Mouse (Mus musculus) bone marrow, adult 2 months (tissue): ENCODE measurements at regions not wholly inside any gene's neighbourhood (a gene's known extent, or its start where the extent isn't known, plus 50 kb on each side); places are given as distances from the start of the nearest gene placed in this dataset.

Experiments used
- H3K27ac ChIP-seq: fragments of 200-500 bp; 2 replicates; pipeline ENCODE4 v1.5.1; 2012; ENCODE audit warnings: low read depth, mild to moderate bottlenecking, control low read depth, inconsistent platforms, low read length; ENCODE audit not compliant: control insufficient read depth, poor library complexity, insufficient read depth
- H3K4me1 ChIP-seq: fragments of 200-500 bp; 2 replicates; pipeline ENCODE4 v1.6.1; 2011; ENCODE audit warnings: low read length; ENCODE audit not compliant: control insufficient read depth, insufficient read depth
- H3K4me3 ChIP-seq: fragments of 200-500 bp; replicated peaks from 2 replicates; pipeline ENCODE3; 2011; ENCODE audit warnings: mild to moderate bottlenecking, low read depth, low read length, control low read depth; ENCODE audit not compliant: control insufficient read depth
- CTCF ChIP-seq: fragments of 200-500 bp; IDR thresholded peaks from 2 replicates; pipeline ENCODE4 v1.5.1; 2011; ENCODE audit warnings: low read length, control low read depth; ENCODE audit not compliant: control insufficient read depth, insufficient read depth
- POLR2A ChIP-seq: fragments of 200-500 bp; IDR thresholded peaks from 2 replicates; pipeline ENCODE4 v1.6.1; 2011; ENCODE audit warnings: low read depth, mild to moderate bottlenecking, control low read depth, low read length, borderline replicate concordance; ENCODE audit not compliant: control insufficient read depth
- WGBS: fragments of 180-500 bp; shearing (Covaris S2); methylation state at CpG from one replicate; pipeline ENCODE4 v1.1.7; 2018; 5-methylcytosine and 5-hydroxymethylcytosine counted together

GRCm38 (mm10) chr6:81768669-81769537 lies 154.6 kb upstream of the Gcfc2 start:
- 60% methylated on average over 5 of the region's 5 CpGs for WGBS
- no peak overlapping the region for H3K4me3 ChIP-seq
- H3K27ac ChIP-seq: no peak overlapping the region
- no peaks in the 10 kb centered on the region for H3K4me1 ChIP-seq
- TF ChIP-seq CTCF (no peak), POLR2A (no peak)

DNA sequence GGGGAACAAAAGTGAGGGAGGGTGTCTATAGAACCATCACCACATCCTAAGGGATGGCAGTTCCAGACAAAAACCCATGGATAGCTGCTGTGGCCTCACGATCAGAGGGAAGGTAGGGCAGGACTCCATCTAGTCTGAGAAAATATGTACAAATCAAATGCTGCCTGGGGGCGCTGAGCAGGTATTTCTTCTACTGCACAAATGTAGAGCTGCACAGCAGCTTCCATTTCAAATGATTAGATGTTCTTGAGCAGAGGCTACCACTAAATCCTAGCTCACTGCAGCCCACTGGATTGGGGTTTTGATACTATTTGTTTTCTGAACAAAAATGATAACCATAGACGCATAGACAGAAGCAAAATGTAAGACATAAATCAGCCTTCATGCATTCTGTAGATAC lies 153.2 kb upstream of the Gcfc2 start:
- 84% methylated on average over 3 of the region's 3 CpGs for WGBS

DNA sequence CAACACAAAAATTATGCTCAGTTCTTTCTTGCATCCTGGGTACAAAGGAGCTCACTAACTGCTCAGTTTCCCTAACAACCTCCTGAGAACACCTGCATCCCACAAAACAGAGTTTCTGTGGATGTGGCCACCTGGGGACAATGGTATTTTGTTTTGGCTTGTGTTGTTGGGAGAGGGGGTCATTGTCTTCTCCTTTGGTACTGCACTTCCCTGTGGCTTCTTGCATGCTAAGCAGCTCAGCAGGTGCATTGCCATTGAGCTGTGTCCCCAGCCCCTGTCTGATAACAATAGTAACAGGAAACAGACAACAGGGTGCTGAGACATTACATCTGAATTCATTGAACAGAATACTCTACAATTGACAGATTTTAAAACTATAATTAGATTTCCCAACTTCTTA lies 151.6 kb upstream of the Gcfc2 start:
- Histone ChIP-seq H3K4me3 (no peak overlapping the region), H3K4me1 (no peaks in the 10 kb centered on the region), H3K27ac (no peak overlapping the region)
- TF ChIP-seq POLR2A: no peak
- TF ChIP-seq CTCF: no peak

More for the DNA sequence above, 153.2 kb upstream of the Gcfc2 start:
- no peak for TF ChIP-seq POLR2A
- TF ChIP-seq CTCF: no peak
- Histone ChIP-seq H3K27ac (no peak overlapping the region), H3K4me3 (no peak overlapping the region), H3K4me1 (no peaks in the 10 kb centered on the region)

DNA sequence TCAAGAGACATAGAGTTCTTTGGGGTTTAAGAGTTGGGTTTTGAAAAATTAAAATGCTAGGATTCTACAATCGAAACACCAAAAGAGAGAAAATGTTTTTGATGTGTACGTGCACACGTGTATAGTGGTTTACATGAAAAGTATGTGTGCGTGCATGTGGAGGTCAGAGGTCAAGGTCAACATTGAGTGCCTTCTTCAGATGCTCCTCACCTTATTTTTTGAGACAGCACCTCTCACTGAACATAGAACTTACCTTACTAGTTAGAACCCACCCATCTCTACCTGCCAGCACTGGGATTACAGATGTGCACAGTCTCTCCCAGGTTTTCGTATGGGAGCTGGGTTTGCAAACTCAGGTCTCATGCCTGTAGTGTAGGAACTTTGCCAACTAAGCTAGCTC lies 141.3 kb upstream of the Gcfc2 start:
- no peak for TF ChIP-seq CTCF
- TF ChIP-seq POLR2A: no peak
- Histone ChIP-seq H3K4me1 (no peaks in the 10 kb centered on the region), H3K4me3 (no peak overlapping the region), H3K27ac (no peak overlapping the region)
- 83% methylated on average over 5 of the region's 5 CpGs for WGBS

DNA sequence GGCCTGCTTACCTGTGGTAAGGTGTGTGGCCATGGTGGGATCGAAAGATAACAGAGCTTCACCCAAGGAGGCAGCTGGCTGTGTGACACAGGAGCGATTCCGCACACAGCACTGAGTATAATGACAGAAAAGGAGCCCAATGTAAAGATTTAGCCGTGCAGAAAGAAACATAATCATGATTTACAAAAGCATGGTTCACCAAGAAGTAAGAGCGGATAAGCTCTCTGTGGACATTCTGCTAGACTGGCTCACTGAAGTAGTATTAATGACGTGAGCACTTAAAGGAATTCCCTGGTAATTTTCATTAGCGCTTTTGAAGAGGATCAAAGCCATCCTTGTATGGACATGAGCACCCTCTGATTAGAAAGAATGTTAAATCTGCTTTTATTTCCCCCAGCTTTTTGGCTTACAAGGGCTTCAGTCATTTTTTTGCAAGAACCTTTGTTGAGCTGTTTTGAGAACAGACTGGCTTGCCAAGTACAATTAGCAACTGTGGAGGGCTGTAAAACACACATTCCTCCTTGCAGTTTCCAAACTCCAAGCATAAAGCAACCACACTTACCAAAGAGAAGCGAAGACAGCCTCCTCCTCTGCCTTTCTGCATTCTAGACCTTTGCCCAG lies 140.5 kb upstream of the Gcfc2 start:
- H3K4me1 ChIP-seq: no peaks in the 10 kb centered on the region
- 76% methylated on average over 8 of the region's 8 CpGs for WGBS
- no peak overlapping the region for H3K4me3 ChIP-seq
- TF ChIP-seq CTCF (no peak), POLR2A (no peak)
- no peak overlapping the region for H3K27ac ChIP-seq

- Histone ChIP-seq H3K4me3 (no peak overlapping the region), H3K4me1 (no peaks in the 10 kb centered on the region), H3K27ac (no peak overlapping the region)
- TF ChIP-seq POLR2A: no peak
- TF ChIP-seq CTCF: no peak
- 75% methylated on average over 6 of the region's 6 CpGs for WGBS
These were observed 128.2 kb upstream of the Gcfc2 start for GRCm38 (mm10) chr6:81795281-81795680.

GRCm38 (mm10) chr6:81800822-81801221 lies 122.6 kb upstream of the Gcfc2 start:
- Histone ChIP-seq H3K27ac (no peak overlapping the region), H3K4me1 (no peaks in the 10 kb centered on the region), H3K4me3 (no peak overlapping the region)
- 80% methylated on average over 3 of the region's 3 CpGs for WGBS
- TF ChIP-seq CTCF (no peak), POLR2A (no peak)

- H3K27ac ChIP-seq: no peak overlapping the region
- no peak for TF ChIP-seq POLR2A
- WGBS: 74% methylated on average over 3 of the region's 3 CpGs
- no peak overlapping the region for H3K4me3 ChIP-seq
- no peaks in the 10 kb centered on the region for H3K4me1 ChIP-seq
These were observed 121.7 kb upstream of the Gcfc2 start for GRCm38 (mm10) chr6:81801804-81802203.

DNA sequence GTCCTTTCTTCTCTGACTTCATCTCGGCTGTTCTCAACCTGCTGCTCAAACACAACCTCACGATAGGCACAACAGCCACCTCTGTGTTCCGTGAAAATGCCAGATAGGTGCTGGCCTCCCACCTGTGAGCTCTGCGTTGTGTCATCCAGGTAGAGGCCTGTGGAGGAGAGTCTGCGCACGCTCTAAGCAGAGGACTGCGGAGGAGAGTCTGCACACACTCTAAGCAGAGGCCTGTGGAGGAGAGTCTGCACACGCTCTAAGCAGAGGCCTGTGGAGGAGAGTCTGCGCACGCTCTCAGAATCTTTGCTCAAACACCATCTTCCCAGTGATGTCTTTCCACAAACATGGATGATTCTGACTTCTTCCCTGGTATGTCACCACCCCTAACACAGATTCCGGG lies 117.5 kb upstream of the Gcfc2 start:
- Histone ChIP-seq H3K4me3 (no peak overlapping the region), H3K4me1 (no peaks in the 10 kb centered on the region), H3K27ac (no peak overlapping the region)
- TF ChIP-seq POLR2A: no peak
- TF ChIP-seq CTCF: no peak
- 83% methylated on average over 11 of the region's 11 CpGs for WGBS
